Mouse (Mus musculus) MEL (cell line): ENCODE results near the gene Eif2b1. TPM values are rescaled to one million over a fixed set of nuclear protein-coding genes. Genes with fewer than 3 reads are reported as not detected.

Experiments
- DNase-seq: peaks from one replicate; pipeline ENCODE4 v3.0.0; 2011; ENCODE audit warnings: low read depth, low spot score
- H3K27ac ChIP-seq: 2 replicates; pipeline ENCODE4 v1.5.1; 2012; ENCODE audit warnings: low read depth, mild to moderate bottlenecking, control low read depth, low read length, moderate library complexity; ENCODE audit not compliant: control insufficient read depth
- H3K27me3 ChIP-seq, 2 experiments: fragments of 150-350 bp in 1 of 2; sonication (generic) in 1 of 2; 2 replicates each; pipeline ENCODE4 v1.6.1; 2012; ENCODE audit warnings: low read length in 2 of 2, mild to moderate bottlenecking in 2 of 2, improper control_type of control experiment in 1 of 2, moderate library complexity in 1 of 2; ENCODE audit not compliant: insufficient read depth in 2 of 2, control insufficient read depth in 1 of 2
- H3K36me3 ChIP-seq, 2 experiments: 2 replicates each; pipeline ENCODE4 v1.6.1; 2012 to 2014; ENCODE audit warnings: low read length in 2 of 2, improper control_type of control experiment in 1 of 2, inconsistent platforms in 1 of 2, mild to moderate bottlenecking in 1 of 2; ENCODE audit not compliant: insufficient read depth in 2 of 2, control insufficient read depth in 1 of 2
- H3K4me1 ChIP-seq, 2 experiments: fragments of 150-350 bp in 1 of 2; sonication (generic) in 1 of 2; 2 replicates each; pipeline ENCODE4 v1.6.1; 2012; ENCODE audit warnings: low read length in 2 of 2, improper control_type of control experiment in 1 of 2, mild to moderate bottlenecking in 1 of 2; ENCODE audit not compliant: insufficient read depth in 2 of 2, control insufficient read depth in 1 of 2
- H3K4me3 ChIP-seq, 2 experiments: fragments of 150-350 bp in 1 of 2; sonication (generic) in 1 of 2; 2 replicates each; pipeline ENCODE4 v1.5.1; 2012; ENCODE audit warnings: low read depth in 2 of 2, low read length in 2 of 2, mild to moderate bottlenecking in 2 of 2, moderate library complexity in 2 of 2, control low read depth in 1 of 2, improper control_type of control experiment in 1 of 2; ENCODE audit not compliant: control insufficient read depth in 1 of 2, insufficient read depth in 1 of 2
- H3K79me2 ChIP-seq: 2 replicates; pipeline ENCODE4 v1.6.1; 2012; ENCODE audit warnings: mild to moderate bottlenecking, low read length, moderate library complexity; ENCODE audit not compliant: control insufficient read depth, poor library complexity, insufficient read depth
- H3K9ac ChIP-seq: 2 replicates; pipeline ENCODE4 v1.6.1; 2012; ENCODE audit warnings: low read depth, mild to moderate bottlenecking, control low read depth, low read length, moderate library complexity; ENCODE audit not compliant: control insufficient read depth, poor library complexity, severe bottlenecking
- H3K9me3 ChIP-seq: fragments of 150-350 bp; sonication (generic); replicated peaks from 2 replicates; pipeline ENCODE4 v1.6.1; 2012; ENCODE audit warnings: mild to moderate bottlenecking, low read length, improper control_type of control experiment, moderate library complexity; ENCODE audit not compliant: insufficient read depth
- CHD1 ChIP-seq: IDR thresholded peaks from 2 replicates; pipeline ENCODE4 v1.6.1; 2012; ENCODE audit warnings: low read depth, mild to moderate bottlenecking, inconsistent platforms, low read length, improper control_type of control experiment
- CHD2 ChIP-seq: IDR thresholded peaks from 2 replicates; pipeline ENCODE4 v1.6.1; 2011; ENCODE audit warnings: low read length, improper control_type of control experiment
- CTCF ChIP-seq, 3 experiments: IDR thresholded peaks in 2 of 3; conservative IDR thresholded peaks in 1 of 3; 2 replicates each; pipeline ENCODE4 v1.5.1; 2011 to 2012; ENCODE audit warnings: low read length in 3 of 3, low read depth in 2 of 3, mild to moderate bottlenecking in 2 of 3, improper control_type of control experiment in 1 of 3, inconsistent platforms in 1 of 3, mixed read lengths in 1 of 3, moderate library complexity in 1 of 3; ENCODE audit not compliant: control insufficient read depth in 1 of 3, insufficient read depth in 1 of 3, poor library complexity in 1 of 3, severe bottlenecking in 1 of 3
- ELF1 ChIP-seq: IDR thresholded peaks from 2 replicates; pipeline ENCODE4 v1.6.1; 2014; ENCODE audit warnings: low read depth, mild to moderate bottlenecking, inconsistent platforms, low read length, improper control_type of control experiment, moderate library complexity
- EP300 ChIP-seq, 2 experiments: IDR thresholded peaks; 2 replicates each; pipeline ENCODE4 v1.6.1; 2011; ENCODE audit warnings: improper control_type of control experiment in 2 of 2, low read length in 2 of 2, low read depth in 1 of 2, mild to moderate bottlenecking in 1 of 2
- GABPA ChIP-seq: IDR thresholded peaks from 2 replicates; pipeline ENCODE4 v1.6.1; 2012; ENCODE audit warnings: low read depth, mild to moderate bottlenecking, inconsistent platforms, low read length, improper control_type of control experiment, moderate library complexity
- GATA1 ChIP-seq: IDR thresholded peaks from 2 replicates; pipeline ENCODE4 v1.6.1; 2011; ENCODE audit warnings: low read depth, low read length, improper control_type of control experiment
- HCFC1 ChIP-seq: IDR thresholded peaks from 2 replicates; pipeline ENCODE4 v1.6.1; 2012; ENCODE audit warnings: low read depth, mild to moderate bottlenecking, inconsistent platforms, low read length, improper control_type of control experiment, moderate library complexity
- KAT2A ChIP-seq: conservative IDR thresholded peaks from 2 replicates; pipeline ENCODE4 v1.6.1; 2012; ENCODE audit warnings: low read depth, low read length, improper control_type of control experiment, inconsistent platforms
- MAX ChIP-seq: IDR thresholded peaks from 2 replicates; pipeline ENCODE4 v1.6.1; 2011; ENCODE audit warnings: low read length, improper control_type of control experiment
- MAZ ChIP-seq: IDR thresholded peaks from 2 replicates; pipeline ENCODE4 v1.6.1; 2012; ENCODE audit warnings: low read depth, mild to moderate bottlenecking, inconsistent platforms, low read length, improper control_type of control experiment
- MEF2A ChIP-seq: IDR thresholded peaks from 2 replicates; pipeline ENCODE4 v1.6.1; 2014; ENCODE audit warnings: low read depth, mild to moderate bottlenecking, inconsistent platforms, low read length, improper control_type of control experiment; ENCODE audit not compliant: poor library complexity, insufficient replicate concordance, severe bottlenecking; ENCODE audit errors: extremely low read depth
- MXI1 ChIP-seq: IDR thresholded peaks from 2 replicates; pipeline ENCODE4 v1.6.1; 2011; ENCODE audit warnings: mild to moderate bottlenecking, low read depth, low read length, improper control_type of control experiment
- MYB ChIP-seq: IDR thresholded peaks from 2 replicates; pipeline ENCODE4 v1.6.1; 2011; ENCODE audit warnings: mild to moderate bottlenecking, low read depth, low read length, improper control_type of control experiment
- MYC ChIP-seq: IDR thresholded peaks from 2 replicates; pipeline ENCODE4 v1.6.1; 2011; ENCODE audit warnings: low read depth, mild to moderate bottlenecking, low read length, improper control_type of control experiment, moderate library complexity
- NELFE ChIP-seq: IDR thresholded peaks from 2 replicates; pipeline ENCODE4 v1.6.1; 2011; ENCODE audit warnings: low read depth, low read length, improper control_type of control experiment
- POLR2AphosphoS2 ChIP-seq: IDR thresholded peaks from 2 replicates; pipeline ENCODE4 v1.6.1; 2011; ENCODE audit warnings: low read length, improper control_type of control experiment
- POLR2AphosphoS5 ChIP-seq: IDR thresholded peaks from 2 replicates; pipeline ENCODE4 v1.6.1; 2012; ENCODE audit warnings: low read depth, borderline replicate concordance, mild to moderate bottlenecking, inconsistent platforms, low read length, moderate library complexity, mixed read lengths
- RAD21 ChIP-seq: IDR thresholded peaks from 2 replicates; pipeline ENCODE4 v1.6.1; 2011; ENCODE audit warnings: mild to moderate bottlenecking, low read depth, low read length, improper control_type of control experiment
- SMC3 ChIP-seq: IDR thresholded peaks from 2 replicates; pipeline ENCODE4 v1.6.1; 2011; ENCODE audit warnings: low read depth, low read length, improper control_type of control experiment
- ZC3H11A ChIP-seq: IDR thresholded peaks from 2 replicates; pipeline ENCODE4 v1.6.1; 2012; ENCODE audit warnings: low read depth, mild to moderate bottlenecking, inconsistent platforms, low read length, improper control_type of control experiment
- ZMIZ1 ChIP-seq: IDR thresholded peaks from 2 replicates; pipeline ENCODE4 v1.6.1; 2012; ENCODE audit warnings: low read depth, mild to moderate bottlenecking, inconsistent platforms, low read length, improper control_type of control experiment, moderate library complexity
- polyA plus RNA-seq, 2 experiments: library from polyadenylated mRNA; stranded (reverse) in 1 of 2; unstranded in 1 of 2; fragments of >175 nt in 1 of 2; fragments of >200 nt in 1 of 2; gene quantifications; 2 replicates each; pipeline versions ENCODE4 v1.2.1 to v1.2.4; 2012; ENCODE audit warnings: low replicate concordance in 2 of 2, low read depth in 1 of 2; ENCODE audit not compliant: insufficient read length in 2 of 2, insufficient read depth in 1 of 2, missing spikeins in 1 of 2
- total RNA-seq: library from RNA; depleted of rRNA; stranded (reverse); fragments of 300-350 nt; gene quantifications from 2 replicates; pipeline ENCODE4 v1.2.3, GENCODE M21; 2012

Eif2b1 gene
- total and polyA plus RNA-seq, 3 experiments: 119 to 599 (median 126) TPM

DNA sequence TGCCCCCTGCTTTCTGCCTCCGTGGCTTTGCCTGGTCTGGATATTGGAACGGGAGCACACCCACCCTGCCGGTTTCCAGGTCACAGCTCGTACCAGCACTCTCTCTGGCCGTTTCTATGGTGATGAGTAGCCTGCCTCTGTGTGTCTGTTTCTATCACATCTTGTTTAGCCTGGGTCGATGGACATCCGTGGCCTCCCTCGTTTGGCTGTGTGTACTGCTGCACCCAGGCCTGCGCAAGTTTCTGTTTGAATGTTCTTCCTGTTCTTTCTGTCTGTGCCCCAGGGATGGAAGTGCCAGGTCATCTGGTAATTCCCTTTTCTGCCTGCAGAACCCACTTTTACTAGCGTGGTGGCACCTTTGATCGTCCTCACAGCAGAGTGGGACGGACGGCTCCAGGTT, 42.4 kb upstream of the Eif2b1 start:
- no peaks in the 10 kb centered on the region for H3K27me3 ChIP-seq
- no peak overlapping the region for H3K9ac ChIP-seq
- H3K36me3 ChIP-seq: no peaks in the 10 kb centered on the region
- no peaks in the 10 kb centered on the region for H3K79me2 ChIP-seq
- H3K27ac ChIP-seq: no peak overlapping the region
- DNase-seq: no peak
- H3K4me1 ChIP-seq: no peaks in the 10 kb centered on the region
- no peak overlapping the region for H3K4me3 ChIP-seq
- H3K9me3 ChIP-seq: no peaks in the 10 kb centered on the region
- no peak for TF ChIP-seq ELF1
- TF ChIP-seq GABPA: no peak
- no peak for TF ChIP-seq EP300 (IDR thresholded peaks at IDR 0.05; ENCODE audit: low read depth in 1 of 2, low read length in 2 of 2)
- TF ChIP-seq CHD1: no peak
- no peak for TF ChIP-seq CHD2
- no peak for TF ChIP-seq POLR2AphosphoS5
- no peak for TF ChIP-seq RAD21
- TF ChIP-seq NELFE: no peak
- TF ChIP-seq POLR2AphosphoS2: no peak
- TF ChIP-seq KAT2A: no peak
- no peak for TF ChIP-seq MEF2A
- no peak for TF ChIP-seq MYC
- TF ChIP-seq MXI1: no peak
- no peak for TF ChIP-seq ZMIZ1
- no peak for TF ChIP-seq CTCF (IDR thresholded peaks at IDR 0.05 in 2 of 3, conservative IDR thresholded peaks at IDR 0.05 in 1 of 3; ENCODE audit: control insufficient read depth in 1 of 3, insufficient read depth in 1 of 3, low read depth in 2 of 3, low read length in 3 of 3, poor library complexity in 1 of 3, severe bottlenecking in 1 of 3)
- TF ChIP-seq, all 39 proteins: peak for 0

GRCm38 (mm10) chr5:124618711-124619110, 39.8 kb upstream of the Eif2b1 start:
- DNase-seq: no peak

More at GRCm38 (mm10) chr5:124618711-124619110, 39.8 kb upstream of the Eif2b1 start:
- Histone ChIP-seq H3K4me1 (no peaks in the 10 kb centered on the region), H3K9ac (no peak overlapping the region), H3K9me3 (no peaks in the 10 kb centered on the region), H3K27ac (no peak overlapping the region), H3K36me3 (no peaks in the 10 kb centered on the region), H3K27me3 (no peaks in the 10 kb centered on the region), H3K79me2 (no peaks in the 10 kb centered on the region), H3K4me3 (no peak overlapping the region)
- TF ChIP-seq MAX (no peak), MAZ (no peak), MYC (no peak), HCFC1 (no peak), ZC3H11A (no peak), SMC3 (no peak), GATA1 (no peak), MYB (no peak)
